Mouse (Mus musculus) NIH3T3 (cell line): ENCODE results near the gene 4930452B06Rik.

Experiments
- DNase-seq: peaks from one replicate; pipeline ENCODE4 v3.0.0-alpha.2; 2012; ENCODE audit warnings: low read depth

The 4930452B06Rik gene

GRCm38 (mm10) chr14:8525232-8525631 is 140.8 kb downstream of the 4930452B06Rik start:
- no peak for DNase-seq

- no peak for DNase-seq
Measured at GRCm38 (mm10) chr14:8517681-8518080, 148.4 kb downstream of the 4930452B06Rik start.

- DNase-seq = no peak
Measured at GRCm38 (mm10) chr14:8514071-8514470, 152.0 kb downstream of the 4930452B06Rik start.

- no peak for DNase-seq
Measured at GRCm38 (mm10) chr14:8511276-8511675, 154.8 kb downstream of the 4930452B06Rik start.

- DNase-seq = no peak
Measured at GRCm38 (mm10) chr14:8510288-8510959, 155.6 kb downstream of the 4930452B06Rik start.

GRCm38 (mm10) chr14:8508669-8509068 is 157.4 kb downstream of the 4930452B06Rik start:
- DNase-seq = no peak

- DNase-seq = no peak
Measured at GRCm38 (mm10) chr14:8504206-8504605, 161.8 kb downstream of the 4930452B06Rik start.

- no peak for DNase-seq
Measured at GRCm38 (mm10) chr14:8503345-8503744, 162.7 kb downstream of the 4930452B06Rik start.

GRCm38 (mm10) chr14:8502496-8502895 is 163.5 kb downstream of the 4930452B06Rik start:
- no peak for DNase-seq

- DNase-seq = no peak
Measured at GRCm38 (mm10) chr14:8495691-8496090, 170.3 kb downstream of the 4930452B06Rik start.

GRCm38 (mm10) chr14:8494952-8495351 is 171.1 kb downstream of the 4930452B06Rik start:
- DNase-seq = no peak

GRCm38 (mm10) chr14:8494260-8494659 is 171.8 kb downstream of the 4930452B06Rik start:
- no peak for DNase-seq

GRCm38 (mm10) chr14:8478098-8478497 is 187.9 kb downstream of the 4930452B06Rik start:
- no peak for DNase-seq

- DNase-seq = no peak
Measured at GRCm38 (mm10) chr14:8477348-8477747, 188.7 kb downstream of the 4930452B06Rik start.

- DNase-seq = peak; percentile 17
Measured at GRCm38 (mm10) chr14:8476606-8477005, 189.4 kb downstream of the 4930452B06Rik start.

- DNase-seq = no peak
Measured at GRCm38 (mm10) chr14:8475851-8476250, 190.2 kb downstream of the 4930452B06Rik start.

- DNase-seq = no peak
Measured at GRCm38 (mm10) chr14:8472884-8473283, 193.2 kb downstream of the 4930452B06Rik start.

GRCm38 (mm10) chr14:8464401-8465154 is 201.5 kb downstream of the 4930452B06Rik start:
- DNase-seq = no peak

GRCm38 (mm10) chr14:8462973-8463372 is 203.1 kb downstream of the 4930452B06Rik start:
- no peak for DNase-seq

GRCm38 (mm10) chr14:8462321-8462909 is 203.6 kb downstream of the 4930452B06Rik start:
- DNase-seq = no peak

GRCm38 (mm10) chr14:8460226-8461129 is 205.6 kb downstream of the 4930452B06Rik start:
- peak; percentile 77 for DNase-seq

GRCm38 (mm10) chr14:8459759-8460158 is 206.3 kb downstream of the 4930452B06Rik start:
- DNase-seq = no peak
